Mouse (Mus musculus): Measurements from ENCODE around the gene Ldlrap1.

Ldlrap1 gene

GRCm38 (mm10) chr4:134713937-134714336, 53.9 kb downstream of the Ldlrap1 start:
- peak; percentile 77 for DNase-seq (ENCODE audit: low read depth)

DNA sequence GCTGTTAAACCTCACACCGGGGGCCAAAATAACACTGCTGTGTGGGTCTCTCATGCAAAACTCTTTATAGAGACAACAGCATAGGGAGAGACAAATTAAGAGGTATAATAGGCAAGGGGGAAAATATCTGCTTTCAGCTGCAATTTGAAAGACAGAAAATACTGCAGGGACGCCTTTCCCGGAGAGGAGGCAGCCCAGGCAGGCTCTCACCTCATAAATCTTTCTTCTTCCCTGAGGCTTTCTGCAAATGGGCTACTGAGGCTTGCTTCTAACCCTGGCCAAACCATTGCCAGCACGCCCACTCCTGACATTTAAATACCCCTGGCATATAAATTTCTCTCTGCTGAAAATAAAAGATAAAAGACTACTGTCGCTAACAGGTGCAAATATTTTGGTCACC, 62.5 kb downstream of the Ldlrap1 start:
- no peak for DNase-seq (ENCODE audit: low read depth)

- no peak for DNase-seq (ENCODE audit: low read depth)
Observed at GRCm38 (mm10) chr4:134704590-134704989, 63.2 kb downstream of the Ldlrap1 start.

DNA sequence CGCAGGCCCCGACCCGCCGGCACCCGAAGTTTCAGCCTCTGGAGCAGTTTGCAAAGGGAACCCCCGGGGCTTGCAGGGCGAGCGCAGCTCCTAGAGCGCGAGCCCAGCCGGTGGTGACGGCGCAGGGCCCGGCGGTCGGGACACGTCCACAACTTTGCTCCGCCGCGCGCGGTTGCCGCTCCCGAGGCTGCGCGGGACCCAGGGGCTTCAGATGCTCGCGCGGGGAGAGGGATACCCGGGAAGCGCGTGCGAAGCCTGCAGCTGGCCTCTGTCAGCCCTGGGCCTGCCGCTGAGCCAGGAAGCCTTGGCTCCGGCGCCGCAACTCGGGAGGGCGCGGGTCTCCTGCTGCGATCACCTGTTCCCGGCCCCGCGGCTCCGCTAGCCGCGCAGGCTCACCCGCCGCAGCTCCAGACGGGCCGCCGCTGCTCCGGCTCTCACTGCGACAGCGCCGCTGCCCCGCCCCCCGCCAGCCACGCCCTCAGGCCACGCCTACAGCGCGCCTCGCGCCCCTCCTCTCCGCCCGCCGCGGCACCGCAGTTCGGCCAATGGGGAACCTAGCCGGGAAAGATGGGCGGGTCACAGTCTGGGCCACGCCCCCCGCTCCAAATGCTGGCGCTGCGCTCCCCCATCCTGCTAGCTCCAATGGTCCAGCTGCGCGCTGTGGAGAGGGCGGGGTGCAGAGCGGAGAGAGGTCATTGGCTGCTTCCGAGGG, 63.8 kb downstream of the Ldlrap1 start, which contains the start of gene Man1c1:
TSS of gene Man1c1 (minus strand) at position 456 of the 712 bp plus-strand sequence.
- DNase-seq (ENCODE audit: low read depth): peak; percentile 88

- no peak for DNase-seq (ENCODE audit: low read depth)
Observed at GRCm38 (mm10) chr4:134702981-134703834, 64.6 kb downstream of the Ldlrap1 start.

DNA sequence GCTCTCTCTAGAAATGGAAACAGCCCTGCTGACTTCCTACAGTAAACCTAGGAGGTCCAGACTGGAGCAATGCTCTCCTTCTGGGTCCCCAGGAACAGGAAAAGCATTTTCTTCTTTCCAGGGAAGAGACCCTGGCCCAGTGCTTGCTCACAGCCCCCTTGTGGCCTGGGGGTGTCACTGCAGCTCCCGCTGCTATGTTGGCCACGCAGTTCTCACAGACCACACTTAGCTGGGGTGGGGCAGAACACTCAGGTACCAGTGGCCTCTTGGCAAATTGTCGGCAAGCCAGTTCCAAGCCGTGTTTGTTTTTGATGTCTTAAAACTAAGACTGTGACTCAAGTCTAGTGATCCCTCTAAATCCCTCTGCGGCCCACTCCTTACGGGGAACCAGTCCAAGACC, 65.9 kb downstream of the Ldlrap1 start:
- DNase-seq (ENCODE audit: low read depth): no peak

DNA sequence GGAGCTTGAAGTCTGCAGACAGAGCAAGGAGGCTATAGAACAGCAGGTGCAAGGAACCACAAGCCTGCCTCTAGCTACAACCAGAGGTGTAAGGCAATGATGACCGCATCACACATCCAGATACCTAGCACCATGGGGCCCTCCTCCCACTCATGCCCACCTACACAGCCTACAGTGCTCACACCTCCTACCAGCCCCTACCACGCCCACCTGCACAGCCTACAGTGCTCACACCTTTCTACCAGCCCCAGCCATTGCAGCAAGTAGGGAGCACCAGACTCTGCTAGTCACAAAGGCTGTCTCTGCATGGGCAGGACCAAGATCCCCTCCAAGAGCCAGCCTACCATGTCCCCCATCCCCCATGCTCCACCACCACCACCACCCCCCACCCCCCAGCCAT, 66.9 kb downstream of the Ldlrap1 start:
- DNase-seq (ENCODE audit: low read depth): no peak

DNA sequence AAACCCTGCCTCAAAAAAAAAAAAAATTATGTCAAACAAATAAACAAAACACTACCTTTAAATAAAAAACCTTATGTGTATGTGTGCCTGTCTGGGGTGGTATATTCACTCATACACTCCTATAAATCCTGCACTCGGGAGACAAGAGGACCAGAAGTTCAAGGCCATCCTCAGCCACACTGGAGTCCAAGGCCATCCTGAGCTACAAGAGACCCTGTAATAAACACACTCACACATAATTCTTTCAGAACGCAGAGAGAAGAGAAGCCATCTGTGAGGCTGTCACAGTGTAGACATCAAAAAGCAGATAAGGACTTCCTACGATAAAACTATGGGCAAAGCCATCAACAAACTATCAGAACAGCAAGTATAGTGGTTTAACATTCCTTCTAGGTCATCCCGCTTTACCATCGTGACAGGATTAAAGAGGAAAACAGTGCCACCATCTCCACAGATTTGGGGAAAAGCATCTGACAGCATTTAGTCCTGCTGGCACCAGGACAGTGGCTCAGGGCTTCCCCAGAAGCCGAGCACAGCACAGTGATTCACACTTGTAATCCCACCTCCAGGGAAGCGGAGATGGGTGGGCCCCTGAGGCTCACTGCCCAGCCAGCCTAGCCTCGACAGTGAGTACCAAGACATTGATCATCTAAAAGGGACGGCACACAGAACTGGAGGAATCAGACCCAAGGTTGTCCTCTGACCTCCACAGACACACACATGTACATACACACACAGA, 74.5 kb downstream of the Ldlrap1 start:
- DNase-seq (ENCODE audit: low read depth): no peak

GRCm38 (mm10) chr4:134692388-134692787, 75.4 kb downstream of the Ldlrap1 start:
- DNase-seq (ENCODE audit: low read depth): no peak

Data from c-Kit-positive CD71-negative TER-119-negative erythroid progenitor cells, embryonic 14.5 days (primary cell).